Mouse (Mus musculus) spleen, postnatal 36 days (tissue): ENCODE measurements around the gene Gm4881.
A peak's percentile ranks its signal among the peaks of the same experiment; 100 is the strongest.

Experiments
- DNase-seq, 2 experiments: peaks; one replicate each; pipeline ENCODE4 v3.0.0; 2022; ENCODE audit warnings: low spot score in 2 of 2, mixed read lengths in 1 of 2

Gene Gm4881

DNA sequence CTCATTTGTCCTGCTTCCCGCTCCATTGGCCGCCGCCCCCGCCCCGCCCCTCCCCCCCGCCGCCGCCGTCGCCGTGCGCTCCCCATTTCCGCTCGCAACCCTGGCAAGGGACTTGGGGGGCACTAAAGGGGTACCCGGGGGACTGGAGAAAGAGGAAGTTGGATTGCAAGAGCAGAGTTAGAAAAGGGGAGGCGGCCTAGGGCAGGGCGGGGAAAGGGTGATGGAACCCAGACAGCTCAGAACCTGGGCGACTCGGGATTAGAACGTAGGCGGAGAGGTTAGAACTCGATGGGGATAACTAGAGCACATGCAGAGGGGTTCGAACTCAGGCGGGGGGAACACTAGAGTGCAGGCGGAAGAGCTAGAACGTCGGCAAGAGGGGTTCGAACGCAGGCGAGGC is 10.2 kb upstream of the Gm4881 start:
- DNase-seq, result peak; percentile 77 to 78

GRCm38 (mm10) chr7:24953966-24954365 is 9.7 kb upstream of the Gm4881 start:
- no peak for DNase-seq

DNA sequence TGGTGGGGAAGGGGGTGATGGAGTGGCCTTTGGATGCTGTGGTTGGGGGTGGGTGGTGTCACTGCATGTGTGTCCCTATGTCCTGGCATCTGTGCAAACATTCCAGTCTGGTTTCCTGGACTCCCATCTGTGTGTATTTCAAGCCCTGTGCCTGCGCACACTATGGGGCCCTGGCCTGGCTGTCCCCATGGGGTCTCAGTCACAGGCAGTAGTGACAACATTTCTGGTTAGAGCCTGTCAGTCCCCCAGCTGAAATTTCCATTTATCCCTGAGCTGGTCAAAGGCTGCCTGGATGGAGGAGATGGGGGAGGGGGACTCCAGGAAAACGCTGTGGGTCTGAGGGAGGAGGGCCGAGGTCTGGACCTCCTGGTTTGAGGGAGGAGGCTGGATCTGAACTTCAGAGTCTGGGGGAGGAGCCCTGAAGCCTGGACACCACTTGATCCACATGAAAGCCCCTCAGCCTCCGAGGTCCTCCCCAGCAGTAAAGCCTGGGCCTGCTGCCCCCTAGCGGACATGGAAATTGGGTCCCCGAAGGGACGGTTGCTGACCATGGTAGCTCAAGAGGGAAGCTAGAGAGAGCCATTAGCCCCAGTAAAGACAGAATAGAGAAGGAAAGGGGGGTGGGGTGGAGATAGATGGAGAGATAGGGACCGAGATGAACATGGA is 5.8 kb upstream of the Gm4881 start:
- DNase-seq, result peak; percentile 69 to 77

- no peak for DNase-seq
Measured at GRCm38 (mm10) chr7:24948774-24949173, 4.5 kb upstream of the Gm4881 start.

GRCm38 (mm10) chr7:24947316-24948048 is 3.2 kb upstream of the Gm4881 start:
- no peak for DNase-seq

DNA sequence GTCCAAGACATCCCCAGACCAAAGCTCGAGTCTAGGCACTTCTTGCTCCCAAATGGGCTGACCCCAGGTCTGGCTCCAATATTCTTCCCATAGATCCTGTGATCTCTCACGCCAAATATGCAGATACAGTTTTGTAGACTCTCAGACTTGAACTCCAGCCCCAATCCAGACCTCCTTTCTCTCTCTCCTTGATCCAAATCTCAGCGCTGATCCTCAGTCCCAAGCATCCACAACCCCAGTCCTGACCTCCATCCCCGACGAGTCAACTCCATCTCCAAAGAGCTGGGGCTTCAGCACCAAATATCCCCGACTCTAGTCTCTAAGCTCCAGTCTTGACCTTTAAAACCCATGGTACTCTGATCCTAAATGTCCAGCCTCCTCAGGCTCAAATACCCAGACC is 653 bp downstream of the Gm4881 start:
- no peak for DNase-seq

DNA sequence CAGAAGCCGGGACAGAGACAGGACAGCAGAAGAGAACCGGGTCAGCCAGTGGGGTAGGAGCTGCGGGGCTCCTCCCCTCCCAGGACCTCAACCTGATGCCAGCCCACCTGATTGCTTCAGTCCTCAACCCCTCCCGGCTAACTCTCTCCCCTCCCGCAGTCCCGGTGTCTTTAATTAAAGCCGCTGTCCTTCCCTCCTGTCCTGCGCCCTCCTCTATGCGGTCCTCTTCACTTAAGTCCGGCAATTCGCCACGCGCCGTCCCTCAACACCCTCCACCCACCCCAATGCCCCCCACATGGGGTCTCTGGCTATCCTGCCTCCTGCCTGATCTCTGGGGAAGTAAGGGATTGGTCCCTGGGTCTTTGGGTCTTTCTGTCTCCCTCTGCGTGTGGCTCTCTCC is 12.6 kb downstream of the Gm4881 start:
- DNase-seq, result no peak

DNA sequence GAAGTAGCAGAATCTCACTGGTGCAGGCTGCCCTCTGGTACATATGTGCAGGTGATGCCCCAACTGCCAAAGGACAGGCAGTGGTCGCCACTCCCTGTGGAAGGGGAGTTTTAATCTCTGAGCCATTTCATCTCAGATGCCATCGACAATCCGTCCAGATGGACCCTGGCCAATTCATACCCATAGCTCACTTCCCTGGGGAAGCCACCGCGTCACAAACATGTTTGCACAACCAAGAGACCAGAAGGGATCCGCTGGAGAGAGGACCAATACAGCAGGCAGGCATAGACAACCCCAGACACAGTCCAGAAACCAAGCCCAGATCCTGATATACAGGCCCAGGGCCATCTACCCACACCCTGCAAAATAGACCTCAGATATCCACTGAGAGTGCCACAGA is 13.8 kb downstream of the Gm4881 start:
- DNase-seq, result no peak

DNA sequence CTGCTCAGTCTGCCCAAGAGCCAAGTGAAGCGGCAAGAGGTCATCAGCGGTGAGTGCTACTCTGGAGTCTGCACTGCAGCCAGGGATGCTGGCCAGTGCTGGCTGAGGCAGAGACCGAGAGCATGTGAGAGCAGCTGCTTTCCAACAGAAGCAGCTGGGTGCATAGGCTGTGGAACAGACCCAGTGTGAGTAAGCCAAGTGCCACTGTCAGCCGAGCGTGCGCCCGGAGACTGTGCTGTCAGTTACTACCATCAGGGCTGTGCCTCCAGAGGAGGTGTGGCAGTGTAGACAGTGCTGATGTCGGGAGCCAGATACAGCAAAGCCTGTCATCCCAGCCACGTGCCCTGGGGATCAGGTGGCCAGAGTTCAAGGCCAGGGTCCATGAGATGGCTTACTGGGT is 24.6 kb downstream of the Gm4881 start:
- DNase-seq, result no peak

DNA sequence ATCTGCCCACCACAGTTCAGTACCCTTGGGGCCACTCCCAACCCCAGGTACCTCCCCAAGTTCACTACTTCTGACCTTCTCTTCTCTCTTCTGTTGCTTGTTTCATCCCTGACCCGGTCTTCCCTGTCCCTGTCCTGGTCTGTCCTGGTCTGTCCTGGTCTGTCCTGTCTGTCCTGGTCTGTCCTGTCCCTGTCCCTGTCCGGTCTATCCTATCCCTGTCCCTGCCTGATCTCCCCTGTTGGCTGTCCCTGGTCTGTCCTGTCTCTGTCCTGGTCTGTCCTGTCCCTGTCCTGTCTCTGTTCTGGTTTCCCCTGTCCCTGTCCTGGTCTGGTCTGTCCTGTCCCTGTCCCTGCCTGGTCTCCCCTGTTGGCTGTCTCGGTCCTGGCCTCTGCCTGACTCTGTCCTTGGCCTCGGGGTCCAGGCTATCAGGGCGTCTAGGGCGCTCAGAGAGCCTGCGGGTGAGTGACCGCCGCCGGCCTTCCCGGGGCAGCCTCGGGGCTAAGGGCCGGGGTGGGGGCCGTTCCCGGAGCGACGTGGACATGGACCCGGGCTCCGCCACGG is 25.5 kb downstream of the Gm4881 start:
- DNase-seq, result no peak

- DNase-seq, result no peak
Measured at GRCm38 (mm10) chr7:24912480-24912879, 31.8 kb downstream of the Gm4881 start.

DNA sequence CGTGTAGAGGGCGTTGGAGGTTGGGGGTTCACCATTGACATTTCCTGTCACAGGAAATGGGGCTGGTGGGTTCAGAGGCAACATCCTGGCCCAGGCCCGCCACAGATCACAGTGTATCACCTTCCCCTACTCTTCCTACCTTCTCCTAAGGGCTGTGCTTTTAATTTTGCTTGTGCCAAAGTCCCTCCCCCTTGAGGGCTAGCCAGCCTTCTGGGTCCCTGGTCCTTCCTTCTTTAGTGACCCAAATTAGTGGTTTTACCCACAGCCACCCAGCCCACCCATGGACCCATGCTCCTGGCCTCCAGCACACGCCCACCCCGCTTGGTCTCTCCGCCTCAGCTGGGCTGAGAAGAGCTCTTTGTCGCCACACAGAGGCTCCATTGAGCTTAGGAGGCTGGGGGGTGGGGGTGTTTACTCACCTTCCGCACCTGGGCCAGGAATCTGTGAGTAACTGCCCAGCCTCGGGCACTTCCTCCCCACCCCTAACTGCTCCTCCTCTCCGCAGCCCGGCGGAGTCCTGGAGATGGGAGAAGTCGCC is 37.0 kb downstream of the Gm4881 start:
- peak; percentile 82 to 83 for DNase-seq

DNA sequence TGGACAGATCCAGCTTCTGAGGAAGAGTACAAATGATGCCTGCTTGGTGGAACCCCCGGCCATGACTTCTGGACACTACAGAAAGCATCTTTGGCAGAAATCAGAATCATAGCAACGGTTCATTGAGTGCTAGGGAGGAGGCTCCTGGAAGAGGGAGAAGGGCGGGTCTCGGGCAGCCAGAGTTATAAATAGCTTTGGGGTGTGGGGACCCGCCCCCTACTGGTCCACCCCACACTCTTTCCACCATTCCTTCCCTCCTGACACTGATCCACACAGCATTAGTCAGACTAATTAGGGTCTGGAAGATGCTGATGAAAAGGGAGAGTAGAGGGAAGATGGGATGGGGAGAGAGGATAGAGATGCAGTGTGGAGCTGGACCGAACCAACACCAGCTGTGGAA is 37.7 kb downstream of the Gm4881 start:
- DNase-seq, result no peak

GRCm38 (mm10) chr7:24904936-24905335 is 39.4 kb downstream of the Gm4881 start:
- DNase-seq, result peak; percentile 77 to 83

GRCm38 (mm10) chr7:24904070-24904483 is 40.2 kb downstream of the Gm4881 start:
- DNase-seq, result peak; percentile 99

- no peak for DNase-seq
Measured at GRCm38 (mm10) chr7:24903444-24903825, 40.9 kb downstream of the Gm4881 start.

DNA sequence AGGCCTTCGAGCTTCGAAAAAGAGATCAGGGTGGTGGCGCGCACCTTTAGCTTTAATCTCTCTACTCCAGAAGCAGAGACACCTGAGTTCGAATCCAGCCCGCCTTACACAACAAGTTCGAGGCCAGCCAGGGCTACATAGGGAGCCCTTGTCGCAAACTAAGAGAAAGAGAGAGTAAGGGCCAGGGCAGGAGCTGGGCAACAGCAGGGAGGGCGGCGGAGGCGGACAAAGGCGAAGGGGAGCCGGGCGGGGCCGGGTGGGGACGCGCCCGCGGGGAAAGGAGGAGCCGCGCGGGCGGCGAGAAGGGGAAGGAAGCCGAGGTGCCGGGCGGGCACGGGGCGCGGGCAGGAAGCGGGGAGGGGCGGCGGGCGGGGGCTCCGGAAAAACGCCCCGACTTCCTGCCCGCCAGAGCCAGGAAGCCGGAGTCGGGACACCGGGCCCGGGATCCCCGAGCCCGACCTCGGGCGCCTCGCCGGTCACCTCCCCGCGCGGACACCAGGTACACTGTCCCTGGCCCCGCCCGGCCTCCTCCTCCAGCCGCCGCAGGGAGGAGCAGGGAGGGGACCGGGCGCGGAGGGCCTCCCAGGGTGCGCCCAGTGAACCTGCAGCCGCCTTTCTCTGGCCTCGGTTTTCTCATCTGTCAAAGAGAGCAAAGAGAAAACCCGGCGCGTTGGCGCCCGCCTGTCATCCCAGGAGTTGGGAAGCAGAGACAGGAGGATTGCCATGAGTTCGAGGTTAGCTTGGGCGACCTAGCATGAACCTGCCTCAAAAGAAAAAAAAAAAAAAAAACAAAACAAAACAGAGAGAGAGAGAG is 41.5 kb downstream of the Gm4881 start, which contains the start of gene Arhgef1:
Gene Arhgef1, plus strand, starts transcription at position 283 of the 814 bp plus-strand sequence.
- peak; percentile 85 to 86 for DNase-seq

GRCm38 (mm10) chr7:24902264-24902629 is 42.0 kb downstream of the Gm4881 start:
- DNase-seq, result no peak

- peak; percentile 79 to 85 for DNase-seq
Measured at GRCm38 (mm10) chr7:24901842-24902241, 42.5 kb downstream of the Gm4881 start.

DNA sequence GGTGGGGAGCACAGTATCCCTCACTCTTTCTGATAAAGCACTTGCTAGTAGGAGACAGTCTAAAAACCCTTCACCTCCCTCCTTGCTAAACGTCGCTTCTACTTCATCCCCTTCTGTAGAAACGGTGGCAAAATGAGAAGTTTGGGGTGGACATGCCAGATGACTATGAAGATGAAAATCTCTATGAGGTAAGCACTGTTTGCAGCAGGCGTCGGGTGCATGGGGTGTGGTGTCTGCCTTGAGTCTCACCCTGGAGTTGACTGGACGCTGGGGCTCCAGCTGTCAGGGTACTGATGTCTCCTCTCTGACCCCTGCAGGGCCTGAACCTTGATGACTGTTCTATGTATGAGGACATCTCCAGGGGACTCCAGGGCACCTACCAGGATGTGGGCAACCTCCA is 43.2 kb downstream of the Gm4881 start:
- DNase-seq, result peak; percentile 46 to 52

GRCm38 (mm10) chr7:24897959-24898358 is 46.3 kb downstream of the Gm4881 start:
- DNase-seq, result no peak

GRCm38 (mm10) chr7:24897224-24897623 is 47.1 kb downstream of the Gm4881 start, which contains the start of gene Cd79a:
TSS of gene Cd79a (plus strand) at chr7:24897381.
- peak; percentile 94 to 95 for DNase-seq
